Mouse (Mus musculus): Measurements from ENCODE around the gene Cpn2.

The Cpn2 gene

GRCm38 (mm10) chr16:30267359-30267758 lies at the start of gene Cpn2:
Gene Cpn2, minus strand, starts transcription at chr16:30267499.
- DNase-seq (ENCODE audit: low read depth, low spot score), result no peak

- DNase-seq (ENCODE audit: low read depth, low spot score), result no peak
These were observed 46.9 kb upstream of the Cpn2 start for GRCm38 (mm10) chr16:30314236-30314635.

- no peak for DNase-seq (ENCODE audit: low read depth, low spot score)
These were observed 43.3 kb upstream of the Cpn2 start, which contains the start of gene Gp5 for GRCm38 (mm10) chr16:30310647-30311046. Gene Gp5, minus strand, starts transcription at chr16:30310779.

- no peak for DNase-seq (ENCODE audit: low read depth, low spot score)
These were observed 42.8 kb upstream of the Cpn2 start for GRCm38 (mm10) chr16:30310171-30310515.

GRCm38 (mm10) chr16:30309395-30310170 lies 42.3 kb upstream of the Cpn2 start:
- no peak for DNase-seq (ENCODE audit: low read depth, low spot score)

GRCm38 (mm10) chr16:30308616-30309394 lies 41.5 kb upstream of the Cpn2 start:
- peak; percentile 52 for DNase-seq (ENCODE audit: low read depth, low spot score)

GRCm38 (mm10) chr16:30307961-30308615 lies 40.8 kb upstream of the Cpn2 start:
- DNase-seq (ENCODE audit: low read depth, low spot score), result no peak

GRCm38 (mm10) chr16:30307306-30307705 lies 40.0 kb upstream of the Cpn2 start:
- DNase-seq (ENCODE audit: low read depth, low spot score), result no peak

GRCm38 (mm10) chr16:30306102-30306501 lies 38.8 kb upstream of the Cpn2 start:
- DNase-seq (ENCODE audit: low read depth, low spot score), result no peak

- DNase-seq (ENCODE audit: low read depth, low spot score), result no peak
These were observed 36.9 kb upstream of the Cpn2 start for GRCm38 (mm10) chr16:30304236-30304635.

- DNase-seq (ENCODE audit: low read depth, low spot score), result no peak
These were observed 36.1 kb upstream of the Cpn2 start for GRCm38 (mm10) chr16:30303411-30303810.

GRCm38 (mm10) chr16:30302686-30303085 lies 35.4 kb upstream of the Cpn2 start:
- DNase-seq (ENCODE audit: low read depth, low spot score), result no peak

GRCm38 (mm10) chr16:30299711-30300277 lies 32.5 kb upstream of the Cpn2 start:
- no peak for DNase-seq (ENCODE audit: low read depth, low spot score)

GRCm38 (mm10) chr16:30297450-30297849 lies 30.2 kb upstream of the Cpn2 start:
- no peak for DNase-seq (ENCODE audit: low read depth, low spot score)

GRCm38 (mm10) chr16:30296601-30297275 lies 29.4 kb upstream of the Cpn2 start:
- no peak for DNase-seq (ENCODE audit: low read depth, low spot score)

GRCm38 (mm10) chr16:30295106-30295505 lies 27.8 kb upstream of the Cpn2 start:
- DNase-seq (ENCODE audit: low read depth, low spot score), result no peak

GRCm38 (mm10) chr16:30290436-30290835 lies 23.1 kb upstream of the Cpn2 start:
- no peak for DNase-seq (ENCODE audit: low read depth, low spot score)

- no peak for DNase-seq (ENCODE audit: low read depth, low spot score)
These were observed 18.4 kb upstream of the Cpn2 start for GRCm38 (mm10) chr16:30285701-30286100.

GRCm38 (mm10) chr16:30283743-30284337 lies 16.5 kb upstream of the Cpn2 start:
- no peak for DNase-seq (ENCODE audit: low read depth, low spot score)

- DNase-seq (ENCODE audit: low read depth, low spot score), result no peak
These were observed 15.7 kb upstream of the Cpn2 start, which contains the start of gene Lrrc15 for GRCm38 (mm10) chr16:30282844-30283495. Gene Lrrc15, minus strand, starts transcription at chr16:30283256.
